Mouse (Mus musculus): ENCODE results near the gene Pdcd7. TPM values are rescaled to one million over a fixed set of nuclear protein-coding genes. Genes with fewer than 3 reads are reported as not detected.

The Pdcd7 gene
- polyA plus RNA-seq, 1 experiment from 2014 or later, result 3.3 TPM

- WGBS (ENCODE audit: insufficient replicate concordance), result 48% methylated on average over 6 of the region's 6 CpGs
- Histone ChIP-seq H3K9ac (no peak overlapping the region), H3K27ac (replicated peaks) (no peak overlapping the region), H3K4me1 (replicated peaks) (no peaks in the 10 kb centered on the region), H3K4me3 (replicated peaks) (no peak overlapping the region), H3K4me2 (no peak overlapping the region), H3K9me3 (replicated peaks) (no peaks in the 10 kb centered on the region), H3K36me3 (replicated peaks) (no peaks in the 10 kb centered on the region), H3K27me3 (peaks cover 8% of the 10 kb centered on the region; the same call in 1 of the 2 replicates)
- no peak for ATAC-seq (ENCODE audit: insufficient read depth)
Observed at GRCm38 (mm10) chr9:65382031-65382750, 36.3 kb downstream of the Pdcd7 start.

- H3K9ac ChIP-seq, result no peak overlapping the region
- H3K27ac ChIP-seq (replicated peaks), result no peak overlapping the region
- H3K9me3 ChIP-seq (replicated peaks), result no peaks in the 10 kb centered on the region
- no peaks in the 10 kb centered on the region for H3K4me1 ChIP-seq (replicated peaks)
- H3K4me3 ChIP-seq (replicated peaks), result no peak overlapping the region
- no peaks in the 10 kb centered on the region for H3K36me3 ChIP-seq (replicated peaks)
- ATAC-seq (ENCODE audit: insufficient read depth), result no peak
- 52% methylated on average over 3 of the region's 3 CpGs for WGBS (ENCODE audit: insufficient replicate concordance)
- peaks cover 13% of the 10 kb centered on the region; the same call in 1 of the 2 replicates for H3K27me3 ChIP-seq
- H3K4me2 ChIP-seq, result no peak overlapping the region
Observed at GRCm38 (mm10) chr9:65382751-65383097, 36.8 kb downstream of the Pdcd7 start.

GRCm38 (mm10) chr9:65384276-65384675, 38.4 kb downstream of the Pdcd7 start:
- H3K9ac ChIP-seq, result no peak overlapping the region
- no peaks in the 10 kb centered on the region for H3K4me1 ChIP-seq (replicated peaks)
- H3K27ac ChIP-seq (replicated peaks), result no peak overlapping the region
- no peaks in the 10 kb centered on the region for H3K36me3 ChIP-seq (replicated peaks)
- H3K27me3 ChIP-seq, result peaks cover 19% of the 10 kb centered on the region
- no peak overlapping the region for H3K4me2 ChIP-seq
- ATAC-seq (ENCODE audit: insufficient read depth), result no peak
- WGBS (ENCODE audit: insufficient replicate concordance), result 47% methylated on average over 3 of the region's 3 CpGs
- H3K4me3 ChIP-seq (replicated peaks), result no peak overlapping the region
- no peaks in the 10 kb centered on the region for H3K9me3 ChIP-seq (replicated peaks)

GRCm38 (mm10) chr9:65386373-65387140, 40.7 kb downstream of the Pdcd7 start:
- Histone ChIP-seq H3K27me3 (peaks cover 42% of the 10 kb centered on the region), H3K9ac (no peak overlapping the region), H3K4me2 (no peak overlapping the region), H3K27ac (replicated peaks) (no peak overlapping the region), H3K9me3 (replicated peaks) (no peaks in the 10 kb centered on the region), H3K4me3 (replicated peaks) (no peak overlapping the region), H3K36me3 (replicated peaks) (no peaks in the 10 kb centered on the region), H3K4me1 (replicated peaks) (peaks cover 4% of the 10 kb centered on the region; the same call in 1 of the 2 replicates)
- WGBS (ENCODE audit: insufficient replicate concordance), result 23% methylated on average over 8 of the region's 8 CpGs
- no peak for ATAC-seq (ENCODE audit: insufficient read depth)

- peak; percentile 40; the same call in 1 of the 2 replicates for ATAC-seq (ENCODE audit: insufficient read depth)
- no peak overlapping the region for H3K27ac ChIP-seq (replicated peaks)
- H3K36me3 ChIP-seq (replicated peaks), result no peaks in the 10 kb centered on the region
- peak overlapping the region; percentile 38 for H3K4me3 ChIP-seq (replicated peaks)
- H3K9me3 ChIP-seq (replicated peaks), result no peaks in the 10 kb centered on the region
- H3K27me3 ChIP-seq, result peaks cover 68% of the 10 kb centered on the region
- peak overlapping the region; percentile 60 for H3K4me2 ChIP-seq
- no peak overlapping the region for H3K9ac ChIP-seq
- H3K4me1 ChIP-seq (replicated peaks), result peaks cover 8% of the 10 kb centered on the region; the same call in 1 of the 2 replicates
- WGBS (ENCODE audit: insufficient replicate concordance), result 13% methylated on average over 96 of the region's 96 CpGs
Observed at GRCm38 (mm10) chr9:65390752-65391612, 45.1 kb downstream of the Pdcd7 start.

- H3K9ac ChIP-seq, result no peak within 1 kb of the TSS
- H3K27ac ChIP-seq (replicated peaks), result no peak within 1 kb of the TSS
- no peaks in the 10 kb centered on the region for H3K9me3 ChIP-seq (replicated peaks)
Observed at GRCm38 (mm10) chr9:65391613-65391964, 45.7 kb downstream of the Pdcd7 start, which contains the start of gene Kbtbd13. Gene Kbtbd13, minus strand, starts transcription at chr9:65391652.

GRCm38 (mm10) chr9:65392638-65393364, 46.9 kb downstream of the Pdcd7 start:
- H3K9me3 ChIP-seq (replicated peaks), result no peaks in the 10 kb centered on the region
- peak; percentile 51 for ATAC-seq (ENCODE audit: insufficient read depth)
- H3K27me3 ChIP-seq, result peaks cover 59% of the 10 kb centered on the region
- 23% methylated on average over 6 of the region's 6 CpGs for WGBS (ENCODE audit: insufficient replicate concordance)
- H3K36me3 ChIP-seq (replicated peaks), result no peaks in the 10 kb centered on the region
- H3K27ac ChIP-seq (replicated peaks), result no peak overlapping the region
- no peak overlapping the region for H3K9ac ChIP-seq
- no peak overlapping the region for H3K4me3 ChIP-seq (replicated peaks)
- H3K4me1 ChIP-seq (replicated peaks), result peaks cover 8% of the 10 kb centered on the region; the same call in 1 of the 2 replicates
- H3K4me2 ChIP-seq, result no peak overlapping the region

More at GRCm38 (mm10) chr9:65391613-65391964, 45.7 kb downstream of the Pdcd7 start, which contains the start of gene Kbtbd13:
- H3K27me3 ChIP-seq, result peaks cover 62% of the 10 kb centered on the region
- 21% methylated on average over 8 of the region's 8 CpGs for WGBS (ENCODE audit: insufficient replicate concordance)
- peak within 1 kb of the TSS; percentile 60 for H3K4me2 ChIP-seq
- peaks cover 8% of the 10 kb centered on the region; the same call in 1 of the 2 replicates for H3K4me1 ChIP-seq (replicated peaks)
- H3K36me3 ChIP-seq (replicated peaks), result no peaks in the 10 kb centered on the region
- no peak for ATAC-seq (ENCODE audit: insufficient read depth)
- H3K4me3 ChIP-seq (replicated peaks), result peak within 1 kb of the TSS; percentile 38

- ATAC-seq (ENCODE audit: insufficient read depth), result no peak
- no peak overlapping the region for H3K4me3 ChIP-seq (replicated peaks)
- H3K9ac ChIP-seq, result no peak overlapping the region
- H3K27me3 ChIP-seq, result peaks cover 67% of the 10 kb centered on the region
- peaks cover 14% of the 10 kb centered on the region for H3K4me1 ChIP-seq (replicated peaks)
- H3K36me3 ChIP-seq (replicated peaks), result no peaks in the 10 kb centered on the region
- no peak overlapping the region for H3K27ac ChIP-seq (replicated peaks)
- no peak overlapping the region for H3K4me2 ChIP-seq
- WGBS (ENCODE audit: insufficient replicate concordance), result 39% methylated on average over 2 of the region's 2 CpGs
- no peaks in the 10 kb centered on the region for H3K9me3 ChIP-seq (replicated peaks)
Observed at GRCm38 (mm10) chr9:65393606-65394005, 47.7 kb downstream of the Pdcd7 start.

- H3K36me3 ChIP-seq (replicated peaks), result no peaks in the 10 kb centered on the region
- no peak overlapping the region for H3K27ac ChIP-seq (replicated peaks)
- peaks cover 65% of the 10 kb centered on the region for H3K27me3 ChIP-seq
- H3K4me1 ChIP-seq (replicated peaks), result peaks cover 16% of the 10 kb centered on the region
- no peak for ATAC-seq (ENCODE audit: insufficient read depth)
- H3K9me3 ChIP-seq (replicated peaks), result no peaks in the 10 kb centered on the region
- 50% methylated on average over 2 of the region's 2 CpGs for WGBS (ENCODE audit: insufficient replicate concordance)
- H3K4me2 ChIP-seq, result no peak overlapping the region
- no peak overlapping the region for H3K4me3 ChIP-seq (replicated peaks)
- H3K9ac ChIP-seq, result no peak overlapping the region
Observed at GRCm38 (mm10) chr9:65394360-65394759, 48.5 kb downstream of the Pdcd7 start.

GRCm38 (mm10) chr9:65398279-65398678, 52.4 kb downstream of the Pdcd7 start, which contains the start of gene Rasl12:
Gene Rasl12, plus strand, starts transcription at chr9:65398506.
- Histone ChIP-seq H3K27me3 (peaks cover 32% of the 10 kb centered on the region; the same call in 1 of the 2 replicates), H3K4me2 (peak within 1 kb of the TSS; percentile 78), H3K27ac (replicated peaks) (no peak within 1 kb of the TSS), H3K4me1 (replicated peaks) (peaks cover 10% of the 10 kb centered on the region), H3K9me3 (replicated peaks) (no peaks in the 10 kb centered on the region), H3K4me3 (replicated peaks) (peak within 1 kb of the TSS; percentile 48), H3K36me3 (replicated peaks) (no peaks in the 10 kb centered on the region), H3K9ac (no peak within 1 kb of the TSS)
- no peak for ATAC-seq (ENCODE audit: insufficient read depth)
- WGBS (ENCODE audit: insufficient replicate concordance), result 1% methylated on average over 24 of the region's 24 CpGs
